Mouse (Mus musculus) kidney, postnatal 36 days (tissue): Measurements from ENCODE around the gene Ttll13.
A peak's percentile ranks its signal among the peaks of the same experiment; 100 is the strongest.

Experiments used
- DNase-seq, 2 experiments: peaks; one replicate each; pipeline ENCODE4 v3.0.0; 2021 to 2022; ENCODE audit warnings: mixed read lengths in 2 of 2

The Ttll13 gene

DNA sequence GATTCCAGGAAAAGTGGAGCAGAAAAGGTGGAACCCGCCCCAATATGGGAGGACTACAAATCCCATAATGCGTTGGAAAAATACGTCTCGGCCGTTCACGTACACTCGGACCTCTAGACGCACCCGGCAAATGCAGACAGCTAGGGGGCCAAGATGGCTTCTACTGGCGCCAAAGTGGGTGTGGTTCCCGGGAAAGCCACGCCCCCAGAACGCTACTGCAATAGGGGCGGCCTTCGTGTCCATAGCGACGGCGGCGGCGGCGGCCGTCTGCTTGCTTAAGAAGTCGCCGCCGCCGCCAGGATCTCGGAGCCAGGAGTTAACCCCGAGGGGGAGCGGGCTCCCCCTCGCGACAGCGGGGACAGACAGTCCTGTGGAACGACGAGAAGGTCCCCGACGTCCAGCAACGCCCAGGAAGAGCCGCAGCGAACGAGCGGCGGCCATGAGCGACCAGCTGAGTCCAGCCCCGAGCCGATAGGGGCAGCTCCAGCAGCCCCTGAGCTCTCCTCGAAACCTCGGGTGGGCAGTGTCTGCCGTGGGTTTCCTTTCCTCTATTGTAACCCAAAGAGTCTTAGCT lies at the start of gene Ttll13:
Ttll13 (plus strand) TSS at position 229 of the 574 bp plus-strand sequence.
- DNase-seq, result peak; percentile 99

GRCm38 (mm10) chr7:80197371-80197770 lies 48.8 kb upstream of the Ttll13 start:
- DNase-seq, result peak in 1 of 2 experiments; percentile 52

GRCm38 (mm10) chr7:80197941-80198778 lies 48.0 kb upstream of the Ttll13 start:
- peak; percentile 90 to 91 for DNase-seq

GRCm38 (mm10) chr7:80198863-80199262 lies 47.3 kb upstream of the Ttll13 start:
- no peak for DNase-seq

DNA sequence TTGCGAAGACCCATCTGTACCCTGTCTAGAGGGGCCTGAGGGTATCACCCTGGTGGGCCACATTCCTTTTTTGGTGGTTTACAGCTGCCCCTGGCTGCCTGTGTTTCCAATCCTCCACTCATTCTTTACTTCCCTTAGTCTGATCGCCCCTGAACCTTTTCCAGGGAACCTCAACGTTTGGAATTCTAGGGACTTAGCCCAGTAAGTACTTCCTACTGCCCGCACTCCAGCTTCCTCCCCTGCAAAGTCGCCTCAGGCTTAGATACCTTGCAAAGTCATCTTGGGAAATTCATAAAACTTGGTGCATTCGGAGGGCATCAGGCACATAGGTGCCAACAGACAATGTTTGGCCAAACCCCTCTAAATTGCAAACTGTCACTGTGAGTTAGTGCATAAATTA lies 46.9 kb upstream of the Ttll13 start:
- DNase-seq, result no peak

- DNase-seq, result no peak
Observed at GRCm38 (mm10) chr7:80199851-80200587, 46.2 kb upstream of the Ttll13 start.

DNA sequence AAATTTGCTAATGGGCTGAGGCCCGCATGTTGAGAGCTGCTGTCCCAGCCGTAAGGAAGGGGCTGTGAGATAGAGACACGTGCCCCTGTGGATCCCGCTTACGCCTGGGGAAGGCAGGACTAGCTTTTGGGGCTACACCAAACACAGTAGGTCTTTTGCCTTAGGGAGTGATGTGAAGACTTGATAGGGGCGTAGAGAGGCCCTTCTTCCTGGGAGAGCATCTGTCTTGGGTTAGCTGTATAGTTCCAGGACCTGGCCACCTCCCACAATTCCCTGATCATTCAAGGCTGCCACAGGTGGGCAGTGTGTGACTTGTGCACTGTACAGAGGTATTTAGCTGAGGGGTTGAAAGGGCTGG lies 45.6 kb upstream of the Ttll13 start:
- no peak for DNase-seq

GRCm38 (mm10) chr7:80200963-80201539 lies 45.1 kb upstream of the Ttll13 start:
- DNase-seq, result no peak

DNA sequence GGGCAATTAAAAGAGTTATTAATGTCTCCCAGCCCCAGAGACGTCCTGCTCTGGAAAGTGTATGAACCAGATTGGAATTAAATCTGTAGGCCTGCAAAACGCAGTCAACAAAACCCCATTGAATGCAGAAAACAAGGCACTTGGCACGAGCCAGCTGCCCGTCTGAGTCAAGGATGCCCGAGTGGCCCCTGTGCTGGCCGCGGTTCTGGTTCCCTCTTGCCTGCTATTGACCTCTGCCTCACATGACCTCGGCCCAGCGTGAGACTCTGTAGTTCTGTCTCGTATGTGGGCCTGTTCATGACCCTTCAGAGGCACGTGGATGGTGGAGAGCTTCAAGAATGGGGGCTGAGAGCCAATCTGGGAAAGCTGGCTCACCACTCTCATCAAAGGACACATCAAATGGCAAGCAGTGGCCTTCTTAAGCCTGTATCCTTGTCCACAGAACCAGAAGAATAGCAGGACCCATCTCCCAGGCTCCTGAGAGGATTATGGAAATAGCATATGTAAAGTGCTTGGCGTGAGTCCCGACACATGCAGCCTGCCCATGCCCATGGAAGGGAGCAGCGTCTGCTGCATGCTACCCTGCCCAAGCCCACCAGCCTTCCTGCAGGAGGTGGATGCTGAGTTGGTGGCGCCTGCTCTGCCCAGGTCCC lies 44.2 kb upstream of the Ttll13 start:
- DNase-seq, result peak; percentile 54 to 60

- DNase-seq, result no peak
Observed at GRCm38 (mm10) chr7:80202961-80203360, 43.2 kb upstream of the Ttll13 start.

DNA sequence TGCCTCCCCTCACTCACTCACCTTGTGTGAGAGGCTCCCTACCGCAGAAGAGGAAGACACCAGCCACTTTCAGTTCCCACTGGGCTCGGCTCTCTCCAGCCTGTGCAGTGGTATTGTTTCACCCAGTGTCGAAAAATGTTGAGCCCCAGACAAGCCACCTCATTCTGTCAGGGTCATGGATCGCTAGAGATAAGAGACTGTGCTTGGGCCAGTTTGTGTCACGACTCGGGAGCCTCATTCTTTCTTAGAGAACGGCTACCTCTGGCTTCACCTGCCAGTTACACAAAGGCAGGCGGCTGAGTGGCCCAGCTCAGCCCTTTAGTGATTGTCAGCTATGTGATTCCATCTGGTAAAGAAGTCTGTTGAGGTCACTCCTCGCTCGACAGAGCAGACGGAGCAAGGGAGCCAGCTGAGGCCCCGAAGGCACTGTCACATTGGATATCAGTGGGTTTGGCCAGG lies 42.5 kb upstream of the Ttll13 start:
- no peak for DNase-seq

GRCm38 (mm10) chr7:80204362-80204761 lies 41.8 kb upstream of the Ttll13 start:
- no peak for DNase-seq

DNA sequence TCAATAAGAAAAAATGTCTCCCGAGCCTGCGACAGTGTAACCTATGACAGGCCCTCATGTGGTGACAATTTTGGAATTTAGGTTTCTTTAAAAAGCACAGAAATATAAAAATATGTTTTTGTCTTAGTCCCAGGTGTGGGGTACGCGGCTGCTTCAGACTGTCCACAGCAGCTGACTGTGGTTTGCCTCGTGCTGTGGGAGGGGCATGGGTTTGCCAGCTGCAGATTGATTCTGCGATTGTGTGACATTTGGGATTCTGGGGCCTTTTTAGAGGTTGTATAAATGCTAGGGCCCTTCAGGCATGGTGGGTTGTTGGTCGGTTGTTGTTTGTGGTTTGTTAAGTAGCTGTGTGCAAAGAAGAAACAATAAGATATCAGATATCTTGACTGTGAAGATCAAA lies 41.2 kb upstream of the Ttll13 start:
- DNase-seq, result no peak

- no peak for DNase-seq
Observed at GRCm38 (mm10) chr7:80205705-80206589, 40.2 kb upstream of the Ttll13 start.

DNA sequence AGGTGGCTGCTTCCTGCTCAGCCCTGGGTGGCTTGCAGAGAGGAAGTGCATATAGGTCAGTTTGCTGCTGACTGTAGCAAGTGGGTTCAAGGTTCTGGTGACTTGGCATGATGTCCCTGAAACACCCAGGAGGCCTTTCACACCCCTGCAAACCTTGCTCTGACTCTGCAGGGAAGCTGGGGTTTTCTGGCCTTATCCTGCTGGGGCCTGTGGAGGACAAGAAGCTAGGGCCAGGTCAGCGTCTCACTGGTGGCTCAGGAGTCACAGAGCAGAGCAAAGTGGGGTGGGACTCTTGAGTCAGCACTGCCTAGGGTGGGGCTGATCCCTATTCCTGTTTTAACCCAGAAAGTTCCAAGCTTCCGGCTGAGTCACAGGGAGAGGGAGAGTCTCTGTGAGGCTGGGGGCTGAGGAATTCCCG lies 38.9 kb upstream of the Ttll13 start:
- peak; percentile 72 to 84 for DNase-seq

GRCm38 (mm10) chr7:80208026-80208642 lies 38.0 kb upstream of the Ttll13 start:
- peak in 1 of 2 experiments; percentile 64 for DNase-seq

DNA sequence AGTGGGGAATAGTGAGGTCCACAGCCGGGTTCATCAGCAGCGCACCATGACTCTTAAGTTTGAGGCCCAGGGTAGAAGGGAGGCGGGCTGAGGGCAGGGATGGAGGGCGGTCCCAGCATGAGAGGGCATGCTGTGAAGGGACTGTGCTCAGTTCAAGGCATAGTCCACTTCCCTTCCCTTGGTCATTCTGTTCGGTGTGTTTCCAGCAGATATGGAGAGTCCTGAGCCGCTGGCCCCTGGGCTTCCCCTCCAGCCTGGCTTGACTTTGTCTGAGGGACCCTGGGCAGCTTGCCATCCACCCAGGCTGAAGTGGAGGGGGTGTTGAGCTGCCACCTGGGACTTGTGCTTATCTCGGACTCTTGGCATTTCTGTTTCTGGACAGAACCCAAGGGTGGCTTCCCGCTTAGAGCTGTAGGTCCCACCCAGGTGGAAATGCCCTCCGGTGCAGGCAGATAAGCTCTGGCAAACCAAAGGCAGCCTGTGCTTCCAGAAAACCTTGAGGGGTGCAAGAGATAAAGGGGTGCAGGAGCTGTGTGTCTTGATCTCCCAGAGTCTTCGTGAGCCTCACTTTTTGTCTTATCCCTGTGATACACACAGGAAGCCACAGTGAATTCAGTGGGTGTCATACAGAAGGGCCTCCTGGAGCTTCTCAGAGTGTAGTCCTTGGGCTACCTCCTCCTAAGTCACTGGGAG lies 37.3 kb upstream of the Ttll13 start:
- DNase-seq, result peak; percentile 65 to 70

DNA sequence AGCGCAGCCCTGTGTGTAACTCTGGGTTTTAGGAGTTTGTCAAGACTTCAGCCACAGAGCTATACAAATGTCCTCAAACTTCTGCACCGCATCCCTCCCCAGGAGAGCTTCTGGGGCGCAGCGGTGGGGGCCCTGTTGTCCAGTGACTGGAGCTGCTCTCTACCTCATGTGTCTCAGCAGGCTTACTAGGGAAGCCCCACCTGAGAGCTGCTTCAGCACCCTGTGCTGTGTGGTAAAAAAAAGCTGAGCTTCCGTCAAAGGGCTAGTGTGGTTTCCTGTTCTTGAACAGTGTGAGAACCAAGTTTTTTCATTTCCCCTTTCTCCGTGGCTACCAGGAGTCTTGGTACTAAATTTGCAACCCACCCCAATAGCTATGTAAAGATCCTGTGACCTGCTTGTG lies 36.5 kb upstream of the Ttll13 start:
- DNase-seq, result no peak

- DNase-seq, result no peak
Observed at GRCm38 (mm10) chr7:80210982-80211381, 35.2 kb upstream of the Ttll13 start.

- DNase-seq, result no peak
Observed at GRCm38 (mm10) chr7:80213604-80214003, 32.6 kb upstream of the Ttll13 start.

DNA sequence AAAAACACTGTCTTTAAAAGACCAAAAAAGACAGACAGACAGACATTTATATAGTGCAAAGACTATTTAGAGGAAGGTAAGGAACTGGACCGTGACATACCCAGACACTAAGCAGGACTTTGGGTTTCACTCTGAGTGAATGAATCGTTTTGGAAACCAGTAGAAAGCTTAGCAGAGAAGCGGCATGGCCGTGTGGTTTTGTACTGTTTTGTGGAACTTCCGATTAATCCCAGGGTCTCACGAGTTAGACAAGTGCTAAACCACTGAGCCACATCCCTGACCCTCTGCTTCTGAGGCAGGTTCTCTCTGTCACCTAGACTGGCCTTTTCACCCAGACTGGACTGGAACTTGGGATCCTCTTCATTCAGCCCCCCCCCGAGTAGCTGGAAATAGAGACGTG lies 31.7 kb upstream of the Ttll13 start:
- DNase-seq, result no peak
